Mouse (Mus musculus) lung, adult 2 months (tissue): ENCODE data around the gene Susd1.

Experiments
- CTCF ChIP-seq: fragments of 200-500 bp; IDR thresholded peaks from 2 replicates; pipeline ENCODE4 v1.5.1; 2011; ENCODE audit warnings: mild to moderate bottlenecking, low read length, control low read depth; ENCODE audit not compliant: insufficient read depth
- POLR2A ChIP-seq: fragments of 200-500 bp; IDR thresholded peaks from 2 replicates; pipeline ENCODE4 v1.6.1; 2011; ENCODE audit warnings: low read depth, mild to moderate bottlenecking, control low read depth, low read length, borderline replicate concordance; ENCODE audit errors: extremely low read depth

DNA sequence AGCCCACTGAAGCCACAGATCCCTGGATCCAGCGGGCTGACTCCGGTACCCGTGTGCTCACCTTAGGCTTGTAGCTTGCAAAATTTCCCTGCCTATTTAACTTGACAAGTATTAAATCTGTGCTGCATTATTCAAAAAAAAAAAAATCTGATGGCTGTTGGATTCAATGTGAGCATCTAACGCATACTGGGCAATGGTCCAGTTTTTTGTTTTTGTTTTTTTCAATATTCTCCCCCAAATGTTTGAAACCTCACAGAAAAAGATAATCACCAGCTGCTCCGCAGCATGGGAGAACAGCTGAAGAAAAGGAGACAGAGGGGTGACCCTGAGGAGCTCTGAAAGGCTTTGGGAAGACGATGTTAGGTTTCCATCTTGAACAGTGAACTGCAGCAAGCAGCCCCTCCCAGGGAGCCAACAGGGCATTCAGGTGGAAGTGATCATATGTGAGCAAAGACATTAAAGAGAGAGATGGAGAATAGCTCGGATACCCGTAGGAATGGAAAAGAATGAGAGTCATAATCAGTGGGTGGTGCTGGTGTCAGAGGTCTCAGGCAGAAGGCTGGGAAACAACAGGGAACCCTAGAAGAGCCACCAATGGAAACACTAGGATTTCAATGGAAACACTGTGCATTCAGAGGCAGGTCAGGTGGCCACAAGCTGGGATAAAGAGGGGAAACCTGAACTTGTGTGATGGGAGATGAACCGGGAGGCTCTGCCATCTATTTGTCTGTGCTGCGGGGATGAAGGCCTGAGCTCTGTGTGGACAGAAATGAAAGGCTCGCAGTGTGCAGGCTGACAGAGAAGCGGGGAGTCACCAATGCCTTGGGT, 117.0 kb downstream of the Susd1 start:
- TF ChIP-seq CTCF, result no peak
- TF ChIP-seq POLR2A, result no peak
